Mouse (Mus musculus) ZHBTc4 (cell line): ENCODE results near the gene Cd24a.

Source experiments
- DNase-seq: peaks from one replicate; pipeline ENCODE4 v3.0.0-alpha.2; 2011; ENCODE audit warnings: low read depth, low spot score

The Cd24a gene

GRCm38 (mm10) chr10:43625578-43625977 lies 47.5 kb downstream of the Cd24a start:
- DNase-seq: no peak

DNA sequence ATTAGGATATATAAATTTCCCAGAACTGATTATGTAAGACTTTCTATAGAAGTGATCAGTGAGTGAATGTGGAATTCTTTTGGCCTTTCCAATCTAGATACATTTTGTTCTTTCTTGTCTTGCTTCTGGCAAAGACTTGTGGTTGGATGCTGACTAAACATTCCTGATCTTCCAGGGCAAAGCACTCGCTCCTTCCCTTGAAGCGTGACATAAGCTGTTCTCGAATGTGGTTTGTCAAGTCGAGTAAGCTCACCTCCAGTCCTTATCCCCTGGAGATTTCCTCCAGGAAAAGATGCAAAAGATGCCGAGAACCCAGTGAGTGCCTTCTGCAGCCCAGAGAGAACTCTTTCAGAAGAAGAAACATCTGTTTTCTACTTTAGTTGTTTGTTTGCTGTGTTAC lies 51.1 kb downstream of the Cd24a start:
- DNase-seq: no peak

DNA sequence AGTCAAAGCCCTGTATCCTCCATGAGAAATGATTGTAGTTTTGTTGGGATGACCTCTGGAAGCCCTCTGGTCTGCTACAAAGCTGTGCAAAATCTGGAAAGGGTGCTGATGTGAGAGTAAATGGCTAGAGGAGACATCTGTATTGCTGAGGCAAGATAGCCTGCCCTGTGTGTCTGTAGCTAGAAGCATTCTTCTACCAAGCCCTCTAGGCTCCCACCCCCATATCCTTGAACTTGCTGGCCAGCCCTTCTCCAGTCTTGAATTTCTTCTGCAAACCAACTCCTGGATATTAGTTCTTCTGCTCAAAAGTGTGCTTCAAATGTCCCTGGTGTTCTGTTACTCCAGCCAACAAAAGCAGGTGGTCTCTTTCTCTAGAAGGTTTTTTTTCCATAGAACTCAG lies 51.8 kb downstream of the Cd24a start:
- no peak for DNase-seq

DNA sequence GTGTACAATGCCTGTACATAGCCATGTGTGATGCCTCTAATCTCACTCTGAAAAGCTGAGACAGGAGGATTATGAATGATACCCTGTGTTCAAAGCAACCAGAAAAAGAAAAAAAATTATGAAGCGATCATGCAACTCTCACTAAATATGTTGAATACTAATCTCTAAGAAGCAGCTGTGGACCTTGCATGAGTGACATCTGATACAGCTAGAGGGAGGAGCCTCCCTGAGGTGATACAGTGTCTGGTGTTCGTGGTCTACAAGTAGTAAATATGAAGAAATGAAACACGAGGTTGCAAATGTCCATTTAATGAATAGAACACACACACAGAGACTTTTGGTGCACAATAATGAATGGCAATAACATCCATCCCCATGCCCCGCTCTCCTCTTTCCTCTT lies 52.5 kb downstream of the Cd24a start:
- DNase-seq: no peak

DNA sequence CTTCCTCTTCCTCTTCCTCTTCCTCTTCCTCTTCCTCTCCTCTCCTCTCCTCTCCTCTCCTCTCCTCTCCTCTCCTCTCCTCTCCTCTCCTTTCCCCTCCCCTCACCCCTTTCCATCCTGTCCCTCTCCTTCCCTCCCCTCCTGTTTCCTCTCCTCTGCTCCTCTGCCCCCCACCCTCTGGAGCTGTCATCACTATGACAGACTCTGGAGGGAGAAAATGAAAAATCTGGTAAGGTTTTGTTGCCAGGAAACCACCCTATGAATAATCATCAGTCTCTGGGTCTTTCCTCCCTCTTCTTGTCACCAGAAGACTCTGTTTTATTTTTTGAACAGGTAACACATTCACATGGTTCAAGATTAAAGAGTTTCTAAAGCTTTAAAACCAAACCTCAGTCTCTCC lies 53.0 kb downstream of the Cd24a start:
- no peak for DNase-seq

GRCm38 (mm10) chr10:43631639-43632354 lies 53.7 kb downstream of the Cd24a start:
- no peak for DNase-seq

DNA sequence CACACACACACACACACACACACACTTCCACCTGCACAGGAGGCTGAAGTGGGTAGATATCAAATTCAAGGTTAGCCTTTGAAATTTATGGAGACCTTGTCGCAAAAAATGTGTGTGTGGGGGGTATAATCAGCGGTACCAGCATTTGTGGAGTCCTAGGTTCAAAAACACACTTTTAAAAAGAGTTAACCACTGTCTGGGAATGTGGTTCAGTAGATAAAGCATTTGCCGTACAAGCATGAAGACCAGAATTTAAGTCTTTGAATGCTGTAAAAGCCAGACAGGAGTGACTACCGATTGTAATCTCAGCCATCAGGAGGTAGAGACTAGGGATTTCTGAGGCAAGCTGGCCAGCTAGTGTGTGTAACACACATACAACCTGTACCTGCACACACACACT lies 55.0 kb downstream of the Cd24a start:
- no peak for DNase-seq
